Mouse (Mus musculus): Measurements from ENCODE around the gene Zbtb38. TPM values are rescaled to one million over a fixed set of nuclear protein-coding genes. Genes with fewer than 3 reads are reported as not detected.

Gene Zbtb38
- polyA plus RNA-seq, 1 experiment = 5.9 TPM

DNA sequence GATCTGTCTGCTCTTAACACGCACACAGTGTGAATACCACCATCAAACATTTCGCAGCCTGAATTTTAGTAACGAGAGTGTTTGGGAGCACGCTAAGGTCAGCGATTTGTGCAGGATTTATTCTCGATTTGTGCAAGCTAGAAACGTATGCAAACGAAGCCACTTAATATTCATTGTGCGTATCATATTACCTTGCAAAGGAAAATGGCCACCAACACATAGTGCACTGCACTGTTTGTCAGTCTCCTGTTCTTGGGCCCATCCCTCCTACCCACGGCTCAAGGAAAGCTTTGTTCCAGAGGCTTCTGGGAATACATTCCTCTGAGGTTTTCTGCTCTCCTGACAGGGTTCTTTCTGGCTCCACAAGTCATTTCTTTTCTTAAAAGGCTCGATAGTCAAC is 37.5 kb downstream of the Zbtb38 start:
- H3K4me1 ChIP-seq (ENCODE audit: control insufficient read depth, insufficient read depth, insufficient read length) = peaks cover 6% of the 10 kb centered on the region; the same call in 1 of the 2 replicates
- no peak overlapping the region for H3K4me3 ChIP-seq (ENCODE audit: extremely low read depth, insufficient read depth, insufficient read length)
- WGBS = 94% methylated on average over 11 of the region's 11 CpGs
- peaks cover 3% of the 10 kb centered on the region; the same call in 1 of the 2 replicates for H3K36me3 ChIP-seq (ENCODE audit: control insufficient read depth, insufficient read depth, low read length)
- H3K27ac ChIP-seq (ENCODE audit: insufficient read depth, low read length) = no peak overlapping the region
- no peaks in the 10 kb centered on the region for H3K27me3 ChIP-seq (ENCODE audit: control insufficient read depth, insufficient read depth, low read length)
- DNase-seq (ENCODE audit: low read depth in 1 of 2, low spot score in 2 of 2) = no peak
- TF ChIP-seq POLR2A (IDR thresholded peaks at IDR 0.05; ENCODE audit: low read depth, low read length) = no peak
- no peak for TF ChIP-seq CTCF (IDR thresholded peaks at IDR 0.05; ENCODE audit: extremely low read depth, insufficient read depth, insufficient read length, insufficient replicate concordance)

DNA sequence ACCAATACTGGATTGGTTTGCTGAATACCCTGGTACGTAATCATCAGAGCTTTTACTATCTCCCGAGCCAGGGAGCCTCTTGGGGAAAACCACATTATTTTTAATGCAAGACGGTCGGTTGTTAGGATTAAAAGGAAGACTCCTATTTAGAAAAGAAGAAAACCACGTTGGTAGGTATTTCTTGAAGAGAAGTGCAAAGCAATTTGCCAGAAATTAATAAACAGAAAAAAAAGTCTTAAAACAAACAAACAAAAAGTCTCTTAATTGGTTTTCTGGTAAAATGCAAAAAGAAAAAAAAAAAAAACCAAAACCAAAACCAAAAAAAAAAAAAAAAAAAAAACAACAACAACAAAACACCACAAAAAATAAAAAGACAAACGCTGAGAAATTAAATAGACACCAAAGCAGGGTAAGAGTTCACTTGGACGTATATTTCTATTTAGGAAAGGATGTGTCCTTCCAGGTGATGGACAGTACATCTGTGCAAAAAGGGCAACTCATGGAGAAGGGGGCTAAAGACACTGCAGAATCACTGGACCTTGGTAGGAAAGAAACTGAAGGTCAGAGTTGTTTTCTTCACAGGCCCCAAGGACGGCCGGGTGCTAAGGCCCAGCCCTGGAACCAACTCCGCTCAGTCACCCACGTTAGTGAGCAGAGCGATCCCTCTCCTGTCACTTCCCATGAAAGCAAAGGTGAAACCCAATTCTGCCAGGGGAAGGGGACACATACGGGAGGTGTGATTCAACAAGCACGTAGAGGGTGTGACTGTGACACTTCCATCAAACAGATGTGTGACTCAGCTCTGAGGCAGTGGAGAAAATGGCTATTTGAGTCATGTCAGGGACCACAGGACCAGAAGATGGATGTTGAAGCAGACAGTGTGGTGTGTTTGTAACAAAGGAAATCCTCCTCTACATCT is 38.9 kb downstream of the Zbtb38 start:
- whole genome bisulfite sequencing = 72% methylated on average over 14 of the region's 14 CpGs
- TF ChIP-seq POLR2A (IDR thresholded peaks at IDR 0.05; ENCODE audit: low read depth, low read length) (no peak), CTCF (IDR thresholded peaks at IDR 0.05; ENCODE audit: extremely low read depth, insufficient read depth, insufficient read length, insufficient replicate concordance) (no peak)
- H3K4me3 ChIP-seq (ENCODE audit: extremely low read depth, insufficient read depth, insufficient read length) = peak overlapping the region; percentile 37; the same call in 1 of the 2 replicates
- peak overlapping the region; percentile 26 for H3K27ac ChIP-seq (ENCODE audit: insufficient read depth, low read length)
- peaks cover 6% of the 10 kb centered on the region; the same call in 1 of the 2 replicates for H3K4me1 ChIP-seq (ENCODE audit: control insufficient read depth, insufficient read depth, insufficient read length)
- H3K36me3 ChIP-seq (ENCODE audit: control insufficient read depth, insufficient read depth, low read length) = peaks cover 3% of the 10 kb centered on the region; the same call in 1 of the 2 replicates
- DNase-seq (ENCODE audit: low read depth in 1 of 2, low spot score in 2 of 2) = no peak
- no peaks in the 10 kb centered on the region for H3K27me3 ChIP-seq (ENCODE audit: control insufficient read depth, insufficient read depth, low read length)

DNA sequence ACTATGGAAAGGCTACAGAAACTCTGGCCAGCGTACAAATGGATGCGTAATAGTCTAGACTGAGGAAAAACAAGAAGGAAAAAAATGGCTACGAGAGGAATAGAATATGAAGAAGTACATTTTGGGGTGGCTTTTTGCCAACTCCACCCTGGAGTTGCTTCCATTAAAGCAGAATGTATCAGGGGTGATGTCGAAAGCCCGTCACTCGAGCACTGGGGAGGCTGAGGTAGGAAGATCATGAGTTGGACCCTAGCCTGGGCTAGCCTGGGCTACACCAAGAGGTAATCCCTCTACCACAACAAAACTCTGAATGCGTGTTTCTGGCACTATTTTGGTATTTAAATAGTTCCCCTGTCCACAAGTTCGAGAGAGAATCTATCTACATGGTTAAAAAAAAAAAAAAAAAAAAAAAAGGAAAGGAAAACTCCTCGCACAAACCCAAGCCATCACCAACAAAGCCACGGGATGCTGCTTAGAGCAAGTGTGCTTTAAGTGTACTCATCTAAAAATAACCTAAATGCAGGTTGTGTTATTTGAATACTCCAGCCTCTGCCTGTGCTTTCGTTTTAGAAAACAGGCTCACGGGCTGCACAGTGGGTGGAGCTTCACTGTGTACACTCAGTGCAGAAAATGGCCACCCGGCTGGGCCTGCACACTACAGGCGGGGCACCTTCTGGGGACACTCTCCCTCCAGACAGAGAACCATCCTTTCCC is 39.7 kb downstream of the Zbtb38 start:
- no peaks in the 10 kb centered on the region for H3K27me3 ChIP-seq (ENCODE audit: control insufficient read depth, insufficient read depth, low read length)
- WGBS = 51% methylated on average over 14 of the region's 14 CpGs
- TF ChIP-seq POLR2A (IDR thresholded peaks at IDR 0.05; ENCODE audit: low read depth, low read length) = no peak
- TF ChIP-seq CTCF (IDR thresholded peaks at IDR 0.05; ENCODE audit: extremely low read depth, insufficient read depth, insufficient read length, insufficient replicate concordance) = no peak
- peak overlapping the region; percentile 26 for H3K27ac ChIP-seq (ENCODE audit: insufficient read depth, low read length)
- peak overlapping the region; percentile 37; the same call in 1 of the 2 replicates for H3K4me3 ChIP-seq (ENCODE audit: extremely low read depth, insufficient read depth, insufficient read length)
- DNase-seq (ENCODE audit: low read depth in 1 of 2, low spot score in 2 of 2) = peak in 1 of 2 experiments; percentile 52
- peaks cover 6% of the 10 kb centered on the region; the same call in 1 of the 2 replicates for H3K4me1 ChIP-seq (ENCODE audit: control insufficient read depth, insufficient read depth, insufficient read length)
- H3K36me3 ChIP-seq (ENCODE audit: control insufficient read depth, insufficient read depth, low read length) = peaks cover 3% of the 10 kb centered on the region; the same call in 1 of the 2 replicates

DNA sequence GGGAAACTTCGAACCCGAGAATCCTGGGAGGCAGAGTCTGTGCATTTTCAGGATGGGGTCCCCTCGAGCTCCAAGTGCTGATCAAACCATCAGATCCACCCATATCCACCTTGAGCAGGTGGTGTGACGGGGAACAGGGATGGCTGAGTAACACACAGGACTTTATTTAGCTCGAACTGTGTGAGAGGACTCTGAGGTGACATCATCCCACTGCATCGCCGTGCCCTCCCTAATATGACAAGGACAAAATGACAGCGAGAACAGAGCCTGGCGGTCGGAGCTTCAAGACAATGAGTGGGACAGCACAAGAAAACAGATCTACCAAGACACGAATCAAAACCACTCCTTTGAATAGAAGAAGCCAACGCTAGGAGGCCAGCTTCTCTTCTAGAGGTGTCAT is 40.6 kb downstream of the Zbtb38 start:
- H3K4me1 ChIP-seq (ENCODE audit: control insufficient read depth, insufficient read depth, insufficient read length) = peaks cover 6% of the 10 kb centered on the region; the same call in 1 of the 2 replicates
- H3K4me3 ChIP-seq (ENCODE audit: extremely low read depth, insufficient read depth, insufficient read length) = no peak overlapping the region
- no peaks in the 10 kb centered on the region for H3K27me3 ChIP-seq (ENCODE audit: control insufficient read depth, insufficient read depth, low read length)
- DNase-seq (ENCODE audit: low read depth in 1 of 2, low spot score in 2 of 2) = no peak
- peaks cover 2% of the 10 kb centered on the region; the same call in 1 of the 2 replicates for H3K36me3 ChIP-seq (ENCODE audit: control insufficient read depth, insufficient read depth, low read length)
- no peak overlapping the region for H3K27ac ChIP-seq (ENCODE audit: insufficient read depth, low read length)
- WGBS = 97% methylated on average over 12 of the region's 12 CpGs
- no peak for TF ChIP-seq POLR2A (IDR thresholded peaks at IDR 0.05; ENCODE audit: low read depth, low read length)
- TF ChIP-seq CTCF (IDR thresholded peaks at IDR 0.05; ENCODE audit: extremely low read depth, insufficient read depth, insufficient read length, insufficient replicate concordance) = no peak

DNA sequence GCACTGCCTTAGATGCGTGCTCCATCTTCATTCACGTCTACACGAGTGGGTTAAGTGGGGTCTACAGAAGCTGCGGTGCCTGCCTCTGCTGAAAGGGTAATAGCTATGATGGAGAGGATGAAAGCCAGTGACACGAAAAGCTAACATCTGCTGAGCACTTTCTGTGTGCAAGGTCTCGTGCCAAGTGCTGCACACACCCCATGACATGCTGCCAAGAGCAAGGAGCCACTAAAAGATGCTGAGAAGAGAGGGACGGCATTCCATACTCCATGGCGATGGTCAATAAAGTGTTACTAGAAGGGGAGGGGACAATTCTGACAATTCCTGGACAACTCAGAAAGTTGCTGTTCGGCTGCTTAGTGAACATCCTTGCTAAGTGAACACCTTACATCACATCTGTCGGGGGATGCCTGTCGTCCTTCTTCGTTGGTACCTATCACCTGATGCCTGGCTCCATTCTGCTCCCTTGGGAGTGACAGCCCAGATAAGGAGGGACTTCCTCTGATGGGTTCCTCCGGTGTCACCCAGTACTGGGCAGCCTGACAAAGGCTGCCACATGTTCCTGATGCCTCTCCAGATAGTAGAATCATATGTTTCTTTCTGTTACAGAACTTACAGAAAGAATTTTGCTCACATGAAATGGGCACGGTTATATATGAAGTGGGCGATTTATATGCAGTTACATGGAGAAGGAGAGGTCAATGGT is 42.2 kb downstream of the Zbtb38 start:
- H3K27ac ChIP-seq (ENCODE audit: insufficient read depth, low read length) = no peak overlapping the region
- H3K36me3 ChIP-seq (ENCODE audit: control insufficient read depth, insufficient read depth, low read length) = peaks cover 1% of the 10 kb centered on the region; the same call in 1 of the 2 replicates
- no peak for DNase-seq (ENCODE audit: low read depth in 1 of 2, low spot score in 2 of 2)
- no peak overlapping the region for H3K4me3 ChIP-seq (ENCODE audit: extremely low read depth, insufficient read depth, insufficient read length)
- peaks cover 13% of the 10 kb centered on the region; the same call in 1 of the 2 replicates for H3K4me1 ChIP-seq (ENCODE audit: control insufficient read depth, insufficient read depth, insufficient read length)
- no peaks in the 10 kb centered on the region for H3K27me3 ChIP-seq (ENCODE audit: control insufficient read depth, insufficient read depth, low read length)
- TF ChIP-seq CTCF (IDR thresholded peaks at IDR 0.05; ENCODE audit: extremely low read depth, insufficient read depth, insufficient read length, insufficient replicate concordance) (no peak), POLR2A (IDR thresholded peaks at IDR 0.05; ENCODE audit: low read depth, low read length) (no peak)
- 87% methylated on average over 15 of the region's 15 CpGs for WGBS

DNA sequence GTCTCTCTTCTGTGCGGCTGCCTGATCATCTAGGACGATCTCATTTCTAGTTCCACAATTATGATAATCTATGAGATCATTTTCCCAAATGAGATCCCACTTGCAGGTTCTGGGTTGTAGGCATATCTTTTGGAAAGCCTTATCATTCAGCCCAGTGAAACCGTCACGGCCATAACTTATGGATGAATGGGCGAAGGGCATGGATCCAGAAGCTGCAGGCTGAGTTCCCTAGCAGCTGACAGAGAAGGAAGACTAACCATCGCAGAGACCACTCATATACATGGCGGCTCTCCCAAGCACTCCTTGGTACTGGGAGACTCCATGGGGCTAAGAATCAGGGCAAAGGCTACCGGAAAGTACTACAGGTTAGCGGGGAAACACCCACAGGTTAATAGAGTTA is 43.7 kb downstream of the Zbtb38 start:
- DNase-seq (ENCODE audit: low read depth in 1 of 2, low spot score in 2 of 2) = no peak
- Histone ChIP-seq H3K36me3 (ENCODE audit: control insufficient read depth, insufficient read depth, low read length) (no peaks in the 10 kb centered on the region), H3K4me3 (ENCODE audit: extremely low read depth, insufficient read depth, insufficient read length) (no peak overlapping the region), H3K27ac (ENCODE audit: insufficient read depth, low read length) (no peak overlapping the region), H3K4me1 (ENCODE audit: control insufficient read depth, insufficient read depth, insufficient read length) (peaks cover 11% of the 10 kb centered on the region; the same call in 1 of the 2 replicates), H3K27me3 (ENCODE audit: control insufficient read depth, insufficient read depth, low read length) (no peaks in the 10 kb centered on the region)
- TF ChIP-seq CTCF (IDR thresholded peaks at IDR 0.05; ENCODE audit: extremely low read depth, insufficient read depth, insufficient read length, insufficient replicate concordance) = no peak
- TF ChIP-seq POLR2A (IDR thresholded peaks at IDR 0.05; ENCODE audit: low read depth, low read length) = no peak
- 96% methylated on average over 9 of the region's 9 CpGs for whole genome bisulfite sequencing

Data from spleen, adult 2 months (tissue).